Comparison of ENCODE assay signal across 8 mouse cellular contexts in genomic region chr5:112275021-112275804, GRCm38 (mm10). TPM values are rescaled to one million over a fixed set of nuclear protein-coding genes. Genes with fewer than 3 reads are reported as not detected.
DNase-seq lines count a peak whose midpoint lies in the region; ATAC-seq lines count a peak whose summit lies in the region.

No protein-coding gene starts in this region.

- DNase-seq in heart, embryonic 10.5 days (ENCODE audit: low spot score): no peak
- DNase-seq in heart, postnatal 25 days (ENCODE audit: low spot score): no peak
- DNase-seq in CD4-positive helper T cell, adult 2 months (ENCODE audit: low read depth, low spot score): peak; percentile 90
- no peak for DNase-seq in ovary, postnatal 36 days (ENCODE audit: low spot score)
- no peak for DNase-seq in left cerebral cortex, adult 9 months (ENCODE audit: low spot score in 2 of 2)

- ATAC-seq in forebrain, embryonic 13.5 days: no peak
- no peak for ATAC-seq in liver, embryonic 16.5 days (ENCODE audit: low read depth)
- ATAC-seq in frontal cortex, adult (ENCODE audit: low TSS enrichment): no peak

- WGBS in heart, embryonic 10.5 days: 71% methylated on average over 4 of the region's 4 CpGs
- 54% methylated on average over 4 of the region's 4 CpGs for WGBS in forebrain, embryonic 13.5 days
- WGBS in liver, embryonic 16.5 days (ENCODE audit: insufficient replicate concordance): 57% methylated on average over 3 of the region's 4 CpGs

- peaks cover 35% of the 10 kb centered on the region for H3K4me1 ChIP-seq in heart, embryonic 10.5 days
- H3K4me1 ChIP-seq in forebrain, embryonic 13.5 days: peaks cover 35% of the 10 kb centered on the region
- peaks cover 41% of the 10 kb centered on the region for H3K4me1 ChIP-seq in liver, embryonic 16.5 days (ENCODE audit: control insufficient read depth, low read depth, low read length)

- no peaks in the 10 kb centered on the region for H3K9me3 ChIP-seq in heart, embryonic 10.5 days
- no peaks in the 10 kb centered on the region for H3K9me3 ChIP-seq in forebrain, embryonic 13.5 days (replicated peaks)
- no peaks in the 10 kb centered on the region for H3K9me3 ChIP-seq in liver, embryonic 16.5 days (replicated peaks; ENCODE audit: control insufficient read depth, low read length)

- H3K27me3 ChIP-seq in heart, embryonic 10.5 days (ENCODE audit: insufficient read depth, poor library complexity, severe bottlenecking): peaks cover 13% of the 10 kb centered on the region
- no peaks in the 10 kb centered on the region for H3K27me3 ChIP-seq in forebrain, embryonic 13.5 days
- H3K27me3 ChIP-seq in liver, embryonic 16.5 days (ENCODE audit: control insufficient read depth, insufficient read depth, low read depth, low read length): peaks cover 2% of the 10 kb centered on the region; the same call in 1 of the 2 replicates

- no peaks in the 10 kb centered on the region for H3K36me3 ChIP-seq in heart, embryonic 10.5 days
- no peaks in the 10 kb centered on the region for H3K36me3 ChIP-seq in forebrain, embryonic 13.5 days (ENCODE audit: poor library complexity, severe bottlenecking)
- no peaks in the 10 kb centered on the region for H3K36me3 ChIP-seq in liver, embryonic 16.5 days (ENCODE audit: control insufficient read depth, insufficient read depth)

- H3K9ac ChIP-seq in forebrain, embryonic 13.5 days: no peak overlapping the region
- peak overlapping the region; percentile 41; the same call in 1 of the 2 replicates for H3K9ac ChIP-seq in liver, embryonic 16.5 days (ENCODE audit: low read depth, low read length)

- peak overlapping the region; percentile 85; the same call in 1 of the 2 replicates for H3K4me3 ChIP-seq in heart, embryonic 10.5 days
- no peak overlapping the region for H3K4me3 ChIP-seq in forebrain, embryonic 13.5 days
- peak overlapping the region; percentile 68; the same call in 1 of the 2 replicates for H3K4me3 ChIP-seq in liver, embryonic 16.5 days (ENCODE audit: low read depth, low read length)

- peak overlapping the region; percentile 85 for H3K4me2 ChIP-seq in forebrain, embryonic 13.5 days
- peak overlapping the region; percentile 82 for H3K4me2 ChIP-seq in liver, embryonic 16.5 days (ENCODE audit: low read depth, low read length)

- intact Hi-C loops in heart, postnatal 25 days (cut with DNase I): loop anchor here (1.0 kb wide), 1 partner anchor 35 kb away; no protein-coding TSS in a partner anchor

- no peak overlapping the region for H3K27ac ChIP-seq in heart, embryonic 10.5 days
- no peak overlapping the region for H3K27ac ChIP-seq in forebrain, embryonic 13.5 days
- H3K27ac ChIP-seq in liver, embryonic 16.5 days (ENCODE audit: low read length): no peak overlapping the region

RNA-seq across cellular contexts. Expression of gene Tpst2, which starts 1.3 kb away (rescaled TPM):
- 34.1 and 41.2 TPM in 2 replicates for polyA plus RNA-seq in heart, embryonic 10.5 days (2016; fragmentation: Nextera tagmentation; extraction: Ambion mirVana)
- total RNA-seq in heart, postnatal 25 days (2021): 10 to 100 TPM; 38.7 to 42.3 TPM
- polyA plus RNA-seq in forebrain, embryonic 13.5 days (2015; fragmentation: Nextera tagmentation; extraction: Ambion mirVana): 28.4 and 29.8 TPM in 2 replicates
- 38.5 and 38.8 TPM in 2 replicates for polyA plus RNA-seq in liver, embryonic 16.5 days (2015; fragmentation: Nextera tagmentation; extraction: Ambion mirVana)

RNA-seq across cellular contexts. Expression of gene Crybb1, which starts 19.6 kb away (rescaled TPM):
- not detected in 2 replicates for polyA plus RNA-seq in heart, embryonic 10.5 days (2016; fragmentation: Nextera tagmentation; extraction: Ambion mirVana)
- 1 to 10 TPM; 2.5 to 2.9 TPM for total RNA-seq in heart, postnatal 25 days (2021)
- 2.1 TPM in 2 replicates for polyA plus RNA-seq in forebrain, embryonic 13.5 days (2015; fragmentation: Nextera tagmentation; extraction: Ambion mirVana)
- polyA plus RNA-seq in liver, embryonic 16.5 days (2015; fragmentation: Nextera tagmentation; extraction: Ambion mirVana): 0.28 and 0.32 TPM in 2 replicates

RNA-seq across cellular contexts. Expression of gene Cryba4, which starts 22.9 kb away (rescaled TPM):
- 0.20 TPM in 1 of 2 replicates, not detected in the other for polyA plus RNA-seq in heart, embryonic 10.5 days (2016; fragmentation: Nextera tagmentation; extraction: Ambion mirVana)
- total RNA-seq in heart, postnatal 25 days (2021): 10 to 100 TPM in 1 of 2 experiments, 1 to 10 TPM in 1; 8.9 to 10.3 TPM
- polyA plus RNA-seq in forebrain, embryonic 13.5 days (2015; fragmentation: Nextera tagmentation; extraction: Ambion mirVana): 0.42 and 1.6 TPM in 2 replicates
- polyA plus RNA-seq in liver, embryonic 16.5 days (2015; fragmentation: Nextera tagmentation; extraction: Ambion mirVana): 0.49 and 0.67 TPM in 2 replicates

RNA-seq across cellular contexts. Expression of gene Tfip11, which starts 50.9 kb away (rescaled TPM):
- polyA plus RNA-seq in heart, embryonic 10.5 days (2016; fragmentation: Nextera tagmentation; extraction: Ambion mirVana): 26.4 and 26.9 TPM in 2 replicates
- total RNA-seq in heart, postnatal 25 days (2021): 10 to 100 TPM; 16.3 to 17.9 TPM
- polyA plus RNA-seq in forebrain, embryonic 13.5 days (2015; fragmentation: Nextera tagmentation; extraction: Ambion mirVana): 29.9 and 35.7 TPM in 2 replicates
- polyA plus RNA-seq in liver, embryonic 16.5 days (2015; fragmentation: Nextera tagmentation; extraction: Ambion mirVana): 11.8 and 12.6 TPM in 2 replicates
